Mouse (Mus musculus): Measurements from ENCODE around the gene Olfr476.
"Not testable (repeated sequence)": the region's sequence is repeated elsewhere in the genome, so short reads cannot be mapped to it uniquely, and the experiment has no call there.

Olfr476 gene

DNA sequence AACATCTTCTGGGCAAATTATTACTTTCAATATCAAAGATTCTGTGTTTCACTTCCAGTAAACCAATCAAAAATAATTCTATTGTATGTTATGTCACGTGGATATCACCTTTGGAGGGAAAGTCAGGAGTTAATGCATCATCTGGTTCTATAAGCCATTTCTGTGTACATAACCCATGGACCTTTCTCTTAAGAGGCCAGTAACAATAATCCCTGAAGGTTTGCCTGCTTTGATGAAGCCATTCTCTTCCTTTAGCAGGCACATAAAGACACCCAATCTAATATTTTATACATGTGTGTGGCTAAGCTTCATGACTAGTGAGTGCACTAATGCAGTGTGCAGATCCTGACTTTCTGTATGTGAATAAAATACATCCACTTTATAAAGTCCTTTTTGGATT lies at the start of gene Olfr476:
Gene Olfr476, plus strand, starts transcription at position 301 of the 400 bp plus-strand sequence.
- no peak for DNase-seq (ENCODE audit: extremely low read depth, low read depth)

GRCm38 (mm10) chr7:107930146-107930545 lies 34.5 kb upstream of the Olfr476 start, which contains the start of gene Olfr473:
Gene Olfr473 (plus strand): TSS chr7:107930446.
- no peak for DNase-seq (ENCODE audit: extremely low read depth, low read depth)

GRCm38 (mm10) chr7:107952539-107952938 lies 12.1 kb upstream of the Olfr476 start:
- not testable (repeated sequence) for DNase-seq (ENCODE audit: extremely low read depth, low read depth)

DNA sequence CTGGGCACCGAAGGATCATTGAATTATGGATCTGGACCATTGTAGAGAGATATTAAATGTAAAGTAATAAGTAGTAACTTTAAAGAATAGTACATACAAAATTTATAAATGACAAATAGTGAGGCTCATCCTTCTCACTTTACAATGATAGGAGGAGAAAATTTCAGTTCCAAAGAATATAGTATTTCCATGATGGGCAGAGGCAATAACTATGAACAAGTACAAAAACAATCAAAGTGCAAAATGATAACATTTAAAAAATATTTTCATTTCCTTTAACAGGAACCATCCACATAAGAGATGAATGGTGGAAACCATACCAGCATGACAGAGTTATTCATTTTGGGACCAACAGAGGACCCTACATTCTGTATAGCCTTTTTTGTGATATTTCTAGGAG lies 10.3 kb upstream of the Olfr476 start, which contains the start of gene Olfr474:
Gene Olfr474, plus strand, starts transcription at position 301 of the 400 bp plus-strand sequence.
- no peak for DNase-seq (ENCODE audit: extremely low read depth, low read depth)

DNA sequence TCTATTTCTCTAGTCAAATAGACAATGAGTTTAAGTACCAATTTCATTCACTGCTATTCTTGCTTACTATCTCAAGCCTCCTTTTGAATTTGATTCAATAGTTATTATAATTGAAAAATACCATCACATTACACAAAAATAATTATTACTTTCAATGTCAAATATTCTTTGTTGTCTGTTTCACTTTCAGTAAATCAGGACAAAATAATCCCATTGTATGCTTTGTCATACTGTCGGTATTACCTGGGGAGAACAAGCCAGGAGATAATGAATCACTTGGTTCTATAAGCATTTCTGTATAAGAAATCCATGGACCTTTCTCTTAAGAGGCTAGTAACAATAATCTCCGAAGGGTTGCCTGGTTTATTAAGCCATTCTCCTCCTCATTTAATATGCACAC lies 21.8 kb downstream of the Olfr476 start, which contains the start of gene Olfr477:
Gene Olfr477, plus strand, starts transcription at position 301 of the 400 bp plus-strand sequence.
- no peak for DNase-seq (ENCODE audit: extremely low read depth, low read depth)

DNA sequence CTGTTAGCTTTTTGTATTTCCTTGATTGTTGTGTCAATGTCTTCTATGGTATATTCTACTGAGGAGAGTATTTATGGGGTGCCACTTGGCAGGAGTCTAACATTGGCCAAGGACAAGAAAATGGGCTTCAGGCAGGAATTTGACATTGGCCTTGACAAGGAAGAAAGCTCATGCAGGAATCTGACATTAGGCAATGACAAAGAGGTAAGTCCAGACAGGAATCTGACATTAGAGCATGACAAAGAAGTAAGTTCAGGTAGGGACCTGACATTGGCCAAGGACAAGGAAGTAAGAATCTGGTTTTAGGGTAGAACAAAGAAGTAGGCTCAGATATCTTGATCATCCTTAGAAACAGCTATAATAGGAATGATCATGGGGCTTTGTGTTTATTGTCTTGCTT lies 49.7 kb downstream of the Olfr476 start:
- DNase-seq (ENCODE audit: extremely low read depth, low read depth) = not testable (repeated sequence)
